Mouse (Mus musculus) regulatory T cell (primary cell): ENCODE results near the gene Crip2.

ENCODE experiments used
- in situ Hi-C: fragments of 300-600 bp; cut with MboI, MseI; formaldehyde crosslinking; loops from one replicate; pipeline ENCODE4 v1.15.1; 2025; ENCODE audit warnings: high pct_unique_total_duplicates

Crip2 gene

GRCm38 (mm10) chr12:113176960-113177725 lies 37.1 kb downstream of the Crip2 start:
- in situ Hi-C loops = no loop called here

- in situ Hi-C loops = no loop called here
Observed at GRCm38 (mm10) chr12:113181020-113181419, 41.0 kb downstream of the Crip2 start.

GRCm38 (mm10) chr12:113184945-113185344 lies 44.9 kb downstream of the Crip2 start:
- in situ Hi-C loops = loop anchor here (5.0 kb wide), 1 partner anchor 38 kb away; the partner anchor contains the start of gene Crip1

GRCm38 (mm10) chr12:113185442-113186291 lies 45.6 kb downstream of the Crip2 start, which contains the start of gene Tmem121:
Tmem121 (plus strand) TSS chr12:113185930.
- in situ Hi-C loops = loop anchor here (5.0 kb wide), 1 partner anchor 38 kb away; the partner anchor contains the start of gene Crip1

GRCm38 (mm10) chr12:113186326-113187010 lies 46.4 kb downstream of the Crip2 start:
- in situ Hi-C loops = loop anchor here (5.0 kb wide), 1 partner anchor 39 kb away; the partner anchor contains the start of gene Crip1

- in situ Hi-C loops = loop anchor here (5.0 kb wide), 1 partner anchor 40 kb away; the partner anchor contains the start of gene Crip1
Observed at GRCm38 (mm10) chr12:113187011-113187375, 47.0 kb downstream of the Crip2 start.

GRCm38 (mm10) chr12:113187584-113188295 lies 47.7 kb downstream of the Crip2 start:
- in situ Hi-C loops = loop anchor here (5.0 kb wide), 1 partner anchor 40 kb away; the partner anchor contains the start of gene Crip1

- in situ Hi-C loops = loop anchor here (5.0 kb wide), 1 partner anchor 41 kb away; the partner anchor contains the start of gene Crip1
Observed at GRCm38 (mm10) chr12:113188349-113189055, 48.5 kb downstream of the Crip2 start.

- in situ Hi-C loops = no loop called here
Observed at GRCm38 (mm10) chr12:113193423-113193822, 53.4 kb downstream of the Crip2 start.
